Mouse (Mus musculus) bone marrow, adult 2 months (tissue): Measurements from ENCODE around the gene Srebf2. TPM values are rescaled to one million over a fixed set of nuclear protein-coding genes. Genes with fewer than 3 reads are reported as not detected.

Experiments used
- H3K27ac ChIP-seq: fragments of 200-500 bp; 2 replicates; pipeline ENCODE4 v1.5.1; 2012; ENCODE audit warnings: low read depth, mild to moderate bottlenecking, control low read depth, inconsistent platforms, low read length; ENCODE audit not compliant: control insufficient read depth, poor library complexity, insufficient read depth
- H3K4me1 ChIP-seq: fragments of 200-500 bp; 2 replicates; pipeline ENCODE4 v1.6.1; 2011; ENCODE audit warnings: low read length; ENCODE audit not compliant: control insufficient read depth, insufficient read depth
- H3K4me3 ChIP-seq: fragments of 200-500 bp; replicated peaks from 2 replicates; pipeline ENCODE3; 2011; ENCODE audit warnings: mild to moderate bottlenecking, low read depth, low read length, control low read depth; ENCODE audit not compliant: control insufficient read depth
- CTCF ChIP-seq: fragments of 200-500 bp; IDR thresholded peaks from 2 replicates; pipeline ENCODE4 v1.5.1; 2011; ENCODE audit warnings: low read length, control low read depth; ENCODE audit not compliant: control insufficient read depth, insufficient read depth
- POLR2A ChIP-seq: fragments of 200-500 bp; IDR thresholded peaks from 2 replicates; pipeline ENCODE4 v1.6.1; 2011; ENCODE audit warnings: low read depth, mild to moderate bottlenecking, control low read depth, low read length, borderline replicate concordance; ENCODE audit not compliant: control insufficient read depth
- WGBS: fragments of 180-500 bp; shearing (Covaris S2); methylation state at CpG from one replicate; pipeline ENCODE4 v1.1.7; 2018; 5-methylcytosine and 5-hydroxymethylcytosine counted together
- polyA plus RNA-seq: library from polyadenylated mRNA; stranded (reverse); fragments of >200 nt; gene quantifications from 2 replicates; pipeline ENCODE4 v1.2.4, GENCODE M21; 2011; ENCODE audit warnings: low replicate concordance; ENCODE audit not compliant: missing spikeins, insufficient read depth, insufficient read length

Gene Srebf2
- polyA plus RNA-seq, 1 experiment = 46.3 TPM

- WGBS = 87% methylated on average over 13 of the region's 13 CpGs
- H3K4me3 ChIP-seq = no peak overlapping the region
- no peak for TF ChIP-seq POLR2A
- no peak for TF ChIP-seq CTCF
These were observed 62.5 kb downstream of the Srebf2 start for GRCm38 (mm10) chr15:82209295-82210050.

GRCm38 (mm10) chr15:82210801-82211200 lies 63.8 kb downstream of the Srebf2 start:
- H3K4me1 ChIP-seq = no peaks in the 10 kb centered on the region; the same call in 1 of the 2 replicates
- WGBS = 57% methylated on average over 1 of the region's 1 CpGs

More at GRCm38 (mm10) chr15:82209295-82210050, 62.5 kb downstream of the Srebf2 start:
- Histone ChIP-seq H3K4me1 (no peaks in the 10 kb centered on the region; the same call in 1 of the 2 replicates), H3K27ac (no peak overlapping the region)

GRCm38 (mm10) chr15:82211281-82211680 lies 64.3 kb downstream of the Srebf2 start:
- H3K27ac ChIP-seq = no peak overlapping the region
- no peaks in the 10 kb centered on the region for H3K4me1 ChIP-seq
- 4% methylated on average over 11 of the region's 11 CpGs for WGBS
- no peak for TF ChIP-seq POLR2A
- no peak for TF ChIP-seq CTCF
- H3K4me3 ChIP-seq = no peak overlapping the region

More at GRCm38 (mm10) chr15:82210801-82211200, 63.8 kb downstream of the Srebf2 start:
- Histone ChIP-seq H3K27ac (no peak overlapping the region), H3K4me3 (no peak overlapping the region)
- no peak for TF ChIP-seq CTCF
- TF ChIP-seq POLR2A = no peak

- no peak overlapping the region for H3K27ac ChIP-seq
- no peaks in the 10 kb centered on the region for H3K4me1 ChIP-seq
- no peak overlapping the region for H3K4me3 ChIP-seq
- TF ChIP-seq CTCF = no peak
- TF ChIP-seq POLR2A = no peak
- under 1% methylated on average over 112 of the region's 112 CpGs for WGBS
These were observed 65.2 kb downstream of the Srebf2 start for GRCm38 (mm10) chr15:82211911-82212751.

- under 1% methylated on average over 33 of the region's 34 CpGs for WGBS
- no peak within 1 kb of the TSS for H3K27ac ChIP-seq
- TF ChIP-seq CTCF = no peak
- no peak for TF ChIP-seq POLR2A
- no peaks in the 10 kb centered on the region for H3K4me1 ChIP-seq
- H3K4me3 ChIP-seq = no peak within 1 kb of the TSS
These were observed 65.7 kb downstream of the Srebf2 start, which contains the start of gene Shisa8 for GRCm38 (mm10) chr15:82212752-82213063. Gene Shisa8 (minus strand): TSS chr15:82212815.

GRCm38 (mm10) chr15:82213222-82213621 lies 66.2 kb downstream of the Srebf2 start:
- no peak for TF ChIP-seq CTCF
- TF ChIP-seq POLR2A = no peak
- Histone ChIP-seq H3K4me1 (no peaks in the 10 kb centered on the region), H3K4me3 (no peak overlapping the region), H3K27ac (no peak overlapping the region)
- 84% methylated on average over 4 of the region's 4 CpGs for WGBS

GRCm38 (mm10) chr15:82215332-82216046 lies 68.5 kb downstream of the Srebf2 start:
- no peak for TF ChIP-seq CTCF
- TF ChIP-seq POLR2A = no peak
- 75% methylated on average over 11 of the region's 11 CpGs for WGBS

GRCm38 (mm10) chr15:82216142-82216827 lies 69.3 kb downstream of the Srebf2 start:
- TF ChIP-seq CTCF (no peak), POLR2A (no peak)
- Histone ChIP-seq H3K4me1 (peaks cover 5% of the 10 kb centered on the region), H3K27ac (no peak overlapping the region), H3K4me3 (no peak overlapping the region)
- WGBS = 68% methylated on average over 20 of the region's 20 CpGs

More at GRCm38 (mm10) chr15:82215332-82216046, 68.5 kb downstream of the Srebf2 start:
- H3K27ac ChIP-seq = no peak overlapping the region
- no peak overlapping the region for H3K4me3 ChIP-seq
- H3K4me1 ChIP-seq = peaks cover 2% of the 10 kb centered on the region; the same call in 1 of the 2 replicates
